Mouse (Mus musculus) heart, embryonic 14.5 days (tissue): ENCODE measurements around the gene Gm4969. TPM values are rescaled to one million over a fixed set of nuclear protein-coding genes. Genes with fewer than 3 reads are reported as not detected.

Experiments used
- ATAC-seq: fragments of 200-750 bp; cut with Nextera tagmentation; 2 replicates; pipeline ENCODE4 v1.8.0; 2017; ENCODE audit warnings: low read depth, moderate TSS enrichment; ENCODE audit not compliant: insufficient number of reproducible peaks, insufficient read depth, low FRiP score
- H3K27ac ChIP-seq, 2 experiments: fragments of 200-500 bp in 1 of 2; fragments of 300-500 bp in 1 of 2; sonication (generic) in 1 of 2; replicated peaks in 1 of 2; 2 replicates each; pipeline ENCODE4 v1.5.1; 2012 to 2014; ENCODE audit warnings: low read depth in 2 of 2, low read length in 2 of 2, control low read depth in 1 of 2, mild to moderate bottlenecking in 1 of 2, mixed read lengths in 1 of 2; ENCODE audit not compliant: control insufficient read depth in 1 of 2, insufficient read depth in 1 of 2
- H3K27me3 ChIP-seq: fragments of 300-500 bp; sonication (generic); 2 replicates; pipeline ENCODE4 v1.6.1; 2014; ENCODE audit warnings: mild to moderate bottlenecking, low read length, control low read depth; ENCODE audit not compliant: control insufficient read depth, insufficient read depth
- H3K36me3 ChIP-seq: fragments of 300-500 bp; sonication (generic); 2 replicates; pipeline ENCODE4 v1.6.1; 2014; ENCODE audit warnings: mild to moderate bottlenecking, control low read depth, low read length, mixed read lengths; ENCODE audit not compliant: control insufficient read depth, insufficient read depth
- H3K4me1 ChIP-seq, 2 experiments: fragments of 200-500 bp in 1 of 2; fragments of 300-500 bp in 1 of 2; sonication (generic) in 1 of 2; 2 replicates each; pipeline ENCODE4 v1.6.1; 2012 to 2014; ENCODE audit warnings: low read length in 2 of 2, control low read depth in 1 of 2, mixed read lengths in 1 of 2; ENCODE audit not compliant: control insufficient read depth in 2 of 2, insufficient read depth in 2 of 2
- H3K4me2 ChIP-seq: fragments of 300-500 bp; sonication (generic); 2 replicates; pipeline ENCODE4 v1.6.1; 2014; ENCODE audit warnings: mild to moderate bottlenecking, low read length
- H3K4me3 ChIP-seq, 2 experiments: fragments of 200-500 bp in 1 of 2; fragments of 300-500 bp in 1 of 2; sonication (generic) in 1 of 2; 2 replicates each; pipeline ENCODE4 v1.5.1; 2012 to 2014; ENCODE audit warnings: low read length in 2 of 2, mild to moderate bottlenecking in 2 of 2, control low read depth in 1 of 2, low read depth in 1 of 2, moderate library complexity in 1 of 2; ENCODE audit not compliant: control insufficient read depth in 1 of 2, insufficient read depth in 1 of 2
- H3K9ac ChIP-seq: fragments of 300-500 bp; sonication (generic); 2 replicates; pipeline ENCODE4 v1.6.1; 2014; ENCODE audit warnings: mild to moderate bottlenecking, low read length
- H3K9me3 ChIP-seq: fragments of 300-500 bp; sonication (generic); 2 replicates; pipeline ENCODE4 v1.6.1; 2016; ENCODE audit warnings: low read length, control low read depth; ENCODE audit not compliant: control insufficient read depth
- WGBS: fragments of 180-500 bp; shearing (Covaris S2); extraction: QIAGEN DNeasy Blood & Tissue Kit; methylation state at CpG from one replicate; pipeline ENCODE4 v1.1.7; 2014; 5-methylcytosine and 5-hydroxymethylcytosine counted together
- polyA plus RNA-seq: library from polyadenylated mRNA; unstranded; fragments of >200 nt; fragmentation: Nextera tagmentation; extraction: Ambion mirVana; gene quantifications from 2 replicates; pipeline ENCODE4 v1.2.1, GENCODE M21; 2014

Gene Gm4969
- polyA plus RNA-seq, 1 experiment from 2014 or later, result 1.2 TPM

DNA sequence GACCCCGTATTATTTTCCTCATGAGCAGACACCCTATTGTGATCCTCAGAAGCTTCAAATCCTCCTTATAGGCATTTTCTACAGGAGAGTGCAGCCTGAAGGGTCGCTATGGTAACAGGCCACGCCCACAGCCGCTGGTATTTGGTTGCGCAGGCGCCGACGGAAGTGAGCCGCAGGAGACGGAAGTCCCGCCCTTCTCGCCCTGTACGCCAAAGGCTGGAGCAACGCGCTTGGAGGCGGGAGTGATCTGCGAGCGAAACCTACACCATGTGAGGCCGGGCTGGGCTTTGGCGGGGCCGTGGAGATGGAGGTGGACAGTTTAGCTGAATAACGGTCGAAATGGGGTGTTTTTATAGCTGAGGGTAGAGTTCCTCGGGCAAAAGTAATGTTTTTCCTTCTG lies 31.5 kb upstream of the Gm4969 start, which contains the start of gene Snrpd2:
TSS of gene Snrpd2 (plus strand) at position 97 of the 400 bp plus-strand sequence.
- peak within 1 kb of the TSS; percentile 60 to 66 for H3K4me3 ChIP-seq
- under 1% methylated on average over 24 of the region's 24 CpGs for WGBS
- ATAC-seq, result peak; percentile 90

DNA sequence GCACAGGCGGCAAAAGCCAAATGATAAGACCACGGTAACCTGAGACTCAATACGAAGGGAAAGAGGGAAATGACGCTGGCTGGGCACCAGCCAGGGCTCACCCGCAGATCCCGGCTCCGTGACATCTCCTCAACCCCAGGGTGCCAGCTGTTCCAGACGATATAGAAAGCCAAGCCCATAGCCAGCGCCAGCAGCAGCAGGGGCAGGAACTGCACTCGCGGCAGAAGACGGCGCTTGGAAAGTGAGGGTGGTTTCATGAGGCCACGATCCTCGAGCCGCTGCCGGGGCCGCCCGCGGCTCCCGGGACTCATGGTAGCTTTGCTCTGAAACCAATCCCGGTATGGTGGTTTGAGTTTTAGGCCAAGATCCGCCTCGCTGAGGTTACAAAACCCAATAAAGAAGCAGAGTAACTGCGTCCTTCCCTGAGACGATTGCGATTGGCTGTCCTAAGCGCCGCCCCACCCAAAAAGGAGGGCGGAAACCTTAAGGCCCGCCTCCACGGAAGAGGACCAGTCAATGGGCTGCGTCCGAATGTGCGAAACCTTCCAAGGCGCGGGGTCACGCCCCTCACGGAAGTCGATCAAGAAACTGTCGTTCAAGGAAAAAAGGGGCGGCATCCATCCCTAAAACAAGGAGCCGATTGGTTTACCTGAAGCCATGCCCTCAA lies 30.8 kb upstream of the Gm4969 start, which contains the start of gene Qpctl:
TSS of gene Qpctl (minus strand) at position 417 of the 667 bp plus-strand sequence.
- peak; percentile 98 for ATAC-seq
- WGBS, result under 1% methylated on average over 43 of the region's 43 CpGs

More for the DNA sequence above, 31.5 kb upstream of the Gm4969 start, which contains the start of gene Snrpd2:
- Histone ChIP-seq H3K4me2 (peak within 1 kb of the TSS; percentile 90), H3K4me1 (peaks cover 5 to 20% of the 10 kb centered on the region in 2 experiments; a peak in 3 of 4 replicates), H3K9me3 (no peaks in the 10 kb centered on the region), H3K27me3 (no peaks in the 10 kb centered on the region), H3K27ac (peak within 1 kb of the TSS; percentile 70 to 89), H3K9ac (peak within 1 kb of the TSS; percentile 84), H3K36me3 (peaks cover 41% of the 10 kb centered on the region)

GRCm38 (mm10) chr7:19148180-19148874 lies 30.2 kb upstream of the Gm4969 start:
- H3K4me2 ChIP-seq, result peak overlapping the region; percentile 90
- H3K27ac ChIP-seq, result peak overlapping the region; percentile 70 to 89
- H3K27me3 ChIP-seq, result no peaks in the 10 kb centered on the region
- 11% methylated on average over 20 of the region's 20 CpGs for WGBS
- H3K9ac ChIP-seq, result peak overlapping the region; percentile 73
- peaks cover 28% of the 10 kb centered on the region for H3K36me3 ChIP-seq
- ATAC-seq, result no peak
- H3K9me3 ChIP-seq, result no peaks in the 10 kb centered on the region
- H3K4me1 ChIP-seq, result peaks cover 5 to 20% of the 10 kb centered on the region in 2 experiments; a peak in 3 of 4 replicates
- H3K4me3 ChIP-seq, result peak overlapping the region; percentile 60 to 66

More for the DNA sequence above, 30.8 kb upstream of the Gm4969 start, which contains the start of gene Qpctl:
- H3K4me1 ChIP-seq, result peaks cover 5 to 20% of the 10 kb centered on the region in 2 experiments; a peak in 3 of 4 replicates
- peak within 1 kb of the TSS; percentile 84 for H3K9ac ChIP-seq
- peak within 1 kb of the TSS; percentile 90 for H3K4me2 ChIP-seq
- H3K27me3 ChIP-seq, result no peaks in the 10 kb centered on the region
- H3K9me3 ChIP-seq, result no peaks in the 10 kb centered on the region
- H3K36me3 ChIP-seq, result peaks cover 35% of the 10 kb centered on the region
- H3K27ac ChIP-seq, result peak within 1 kb of the TSS; percentile 70 to 89
- H3K4me3 ChIP-seq, result peak within 1 kb of the TSS; percentile 60 to 66

GRCm38 (mm10) chr7:19147497-19148045 lies 29.4 kb upstream of the Gm4969 start:
- WGBS, result 40% methylated on average over 6 of the region's 6 CpGs
- Histone ChIP-seq H3K4me1 (peaks cover 5 to 20% of the 10 kb centered on the region in 2 experiments; a peak in 3 of 4 replicates), H3K9me3 (no peaks in the 10 kb centered on the region), H3K4me3 (no peak overlapping the region), H3K27ac (no peak overlapping the region), H3K9ac (no peak overlapping the region), H3K36me3 (peaks cover 20% of the 10 kb centered on the region), H3K4me2 (peak overlapping the region; percentile 90), H3K27me3 (no peaks in the 10 kb centered on the region)
- no peak for ATAC-seq

GRCm38 (mm10) chr7:19146793-19147192 lies 28.6 kb upstream of the Gm4969 start:
- Histone ChIP-seq H3K36me3 (peaks cover 17% of the 10 kb centered on the region), H3K9ac (no peak overlapping the region), H3K27ac (no peak overlapping the region), H3K27me3 (no peaks in the 10 kb centered on the region), H3K4me1 (peaks cover 5 to 20% of the 10 kb centered on the region in 2 experiments; a peak in 3 of 4 replicates), H3K9me3 (no peaks in the 10 kb centered on the region), H3K4me2 (no peak overlapping the region), H3K4me3 (no peak overlapping the region)
- no peak for ATAC-seq
- 85% methylated on average over 10 of the region's 10 CpGs for WGBS

DNA sequence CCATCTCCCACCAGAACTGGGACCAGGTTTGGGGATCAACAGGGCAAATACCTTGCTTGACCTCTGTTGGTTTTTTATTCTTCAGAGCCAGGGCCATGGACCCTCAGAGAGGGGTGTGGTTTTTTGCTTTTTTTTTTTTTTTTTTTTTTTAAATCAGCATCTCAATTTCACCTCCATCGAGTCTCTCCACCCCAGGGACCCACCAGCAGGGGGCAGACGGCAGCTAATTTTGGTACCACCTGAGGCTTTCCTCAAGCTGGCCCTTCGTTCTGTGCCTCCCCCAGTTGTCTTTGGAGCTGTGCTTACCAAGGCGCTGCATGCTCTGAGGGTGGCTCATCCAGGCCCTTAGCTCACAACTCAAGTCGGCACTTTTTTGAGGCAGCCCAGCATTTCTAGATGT lies 19.2 kb upstream of the Gm4969 start:
- no peaks in the 10 kb centered on the region for H3K9me3 ChIP-seq
- no peak overlapping the region for H3K9ac ChIP-seq
- 52% methylated on average over 5 of the region's 5 CpGs for WGBS
- H3K4me2 ChIP-seq, result no peak overlapping the region
- 0 out of 4 replicates have a peak, but pooled peaks cover 0 to 4% of the 10 kb centered on the region in 2 experiments for H3K4me1 ChIP-seq
- no peak for ATAC-seq
- H3K27me3 ChIP-seq, result no peaks in the 10 kb centered on the region
- peaks cover 70% of the 10 kb centered on the region for H3K36me3 ChIP-seq
- no peak overlapping the region for H3K4me3 ChIP-seq
- no peak overlapping the region for H3K27ac ChIP-seq

DNA sequence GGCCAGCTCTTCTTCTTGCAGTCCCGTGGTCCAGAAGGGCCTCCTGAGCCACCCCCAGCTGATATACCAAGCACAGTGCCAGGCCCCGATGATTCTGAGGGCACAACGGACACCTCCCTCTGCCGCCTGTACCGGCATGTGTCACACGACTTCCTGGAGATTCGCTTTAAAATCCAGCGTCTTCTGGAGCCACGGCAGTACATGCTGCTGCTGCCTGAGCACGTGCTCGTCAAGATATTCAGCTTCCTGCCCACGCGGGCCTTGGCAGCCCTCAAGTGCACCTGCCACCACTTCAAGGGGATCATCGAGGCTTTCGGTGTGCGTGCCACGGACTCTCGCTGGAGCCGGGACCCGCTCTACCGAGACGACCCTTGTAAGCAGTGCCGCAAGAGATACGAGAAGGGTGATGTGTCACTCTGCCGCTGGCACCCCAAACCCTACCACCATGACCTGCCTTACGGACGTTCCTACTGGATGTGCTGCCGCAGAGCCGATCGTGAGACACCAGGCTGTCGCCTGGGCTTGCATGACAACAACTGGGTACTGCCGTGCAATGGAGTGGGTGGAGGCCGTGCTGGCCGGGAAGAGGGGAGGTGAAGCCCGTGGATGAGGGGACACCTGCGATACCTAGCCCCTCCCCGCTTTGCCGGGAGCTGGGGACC lies 18.6 kb upstream of the Gm4969 start:
- Histone ChIP-seq H3K27me3 (no peaks in the 10 kb centered on the region), H3K4me1 (peaks cover 2 to 8% of the 10 kb centered on the region in 2 experiments; a peak in 2 of 4 replicates), H3K9ac (no peak overlapping the region), H3K27ac (no peak overlapping the region), H3K36me3 (peaks cover 66% of the 10 kb centered on the region), H3K9me3 (no peaks in the 10 kb centered on the region), H3K4me2 (no peak overlapping the region), H3K4me3 (no peak overlapping the region)
- 89% methylated on average over 38 of the region's 38 CpGs for WGBS
- ATAC-seq, result no peak
